Mouse (Mus musculus) lung, postnatal 25 days (tissue): ENCODE results near the gene Vmn2r65.

Experiments
- DNase-seq: peaks from one replicate; pipeline ENCODE4 v3.0.0; 2022; ENCODE audit warnings: low spot score

Vmn2r65 gene

GRCm38 (mm10) chr7:84964015-84964414 is at the start of gene Vmn2r65:
Gene Vmn2r65 (minus strand): TSS chr7:84964115.
- DNase-seq: no peak

GRCm38 (mm10) chr7:85012168-85012567 is 48.3 kb upstream of the Vmn2r65 start, which contains the start of gene Vmn2r66:
Gene Vmn2r66 (minus strand): TSS chr7:85012268.
- no peak for DNase-seq

- DNase-seq: no peak
Observed at GRCm38 (mm10) chr7:84996694-84997093, 32.8 kb upstream of the Vmn2r65 start.
